Mouse (Mus musculus) v-Abl transformed pro-B cells (cell line): Measurements from ENCODE around the gene Gdpgp1.

Experiments used
- in situ Hi-C, 2 experiments: fragments of 400-800 bp; cut with MboI; formaldehyde crosslinking; loops; one replicate each; pipeline ENCODE4 v1.15.1; 2025; ENCODE audit not compliant: unreplicated experiment in 2 of 2

Gdpgp1 gene

GRCm38 (mm10) chr7:80232489-80233029 lies at the start of gene Gdpgp1, which contains the start of gene Cib1:
Gene Gdpgp1 (plus strand): TSS chr7:80232865.
Gene Cib1 (minus strand): TSS chr7:80232813.
- in situ Hi-C loops = no loop called here

- in situ Hi-C loops = no loop called here
These were observed 49.2 kb upstream of the Gdpgp1 start for GRCm38 (mm10) chr7:80183466-80183865.

GRCm38 (mm10) chr7:80183969-80184368 lies 48.7 kb upstream of the Gdpgp1 start:
- in situ Hi-C loops = no loop called here

GRCm38 (mm10) chr7:80184551-80184950 lies 48.1 kb upstream of the Gdpgp1 start:
- in situ Hi-C loops = no loop called here

GRCm38 (mm10) chr7:80184968-80185367 lies 47.7 kb upstream of the Gdpgp1 start:
- in situ Hi-C loops = no loop called here

GRCm38 (mm10) chr7:80186021-80186420 lies 46.6 kb upstream of the Gdpgp1 start:
- in situ Hi-C loops = no loop called here

- in situ Hi-C loops = no loop called here
These were observed 46.0 kb upstream of the Gdpgp1 start, which contains the start of gene Sema4b for GRCm38 (mm10) chr7:80186531-80187296. Gene Sema4b (plus strand): TSS chr7:80186841.

GRCm38 (mm10) chr7:80187501-80187900 lies 45.2 kb upstream of the Gdpgp1 start:
- in situ Hi-C loops = no loop called here

GRCm38 (mm10) chr7:80188579-80189125 lies 44.0 kb upstream of the Gdpgp1 start:
- in situ Hi-C loops = no loop called here

- in situ Hi-C loops = no loop called here
These were observed 43.3 kb upstream of the Gdpgp1 start for GRCm38 (mm10) chr7:80189147-80189933.

- in situ Hi-C loops = no loop called here
These were observed 41.2 kb upstream of the Gdpgp1 start for GRCm38 (mm10) chr7:80191455-80191854.

GRCm38 (mm10) chr7:80192226-80193061 lies 40.2 kb upstream of the Gdpgp1 start:
- in situ Hi-C loops = no loop called here

GRCm38 (mm10) chr7:80193941-80194739 lies 38.5 kb upstream of the Gdpgp1 start:
- in situ Hi-C loops = no loop called here

GRCm38 (mm10) chr7:80195146-80195545 lies 37.5 kb upstream of the Gdpgp1 start:
- in situ Hi-C loops = loop anchor here in 1 of 2 experiments (5.0 kb wide), 1 partner anchor 53 kb away; no protein-coding TSS in a partner anchor

GRCm38 (mm10) chr7:80195576-80196263 lies 36.9 kb upstream of the Gdpgp1 start:
- in situ Hi-C loops = loop anchor here in 1 of 2 experiments (5.0 kb wide), 1 partner anchor 53 kb away; no protein-coding TSS in a partner anchor

GRCm38 (mm10) chr7:80197371-80197770 lies 35.3 kb upstream of the Gdpgp1 start:
- in situ Hi-C loops = loop anchor here in 1 of 2 experiments (5.0 kb wide), 1 partner anchor 55 kb away; no protein-coding TSS in a partner anchor

GRCm38 (mm10) chr7:80197941-80198778 lies 34.5 kb upstream of the Gdpgp1 start:
- in situ Hi-C loops = loop anchor here in 1 of 2 experiments (5.0 kb wide), 1 partner anchor 56 kb away; no protein-coding TSS in a partner anchor
